Mouse (Mus musculus) embryonic facial prominence, embryonic 12.5 days (tissue): Measurements from ENCODE around the gene Nphs2. TPM values are rescaled to one million over a fixed set of nuclear protein-coding genes. Genes with fewer than 3 reads are reported as not detected.
A peak's percentile ranks its signal among the peaks of the same experiment; 100 is the strongest.
"Not testable (repeated sequence)": the region's sequence is repeated elsewhere in the genome, so short reads cannot be mapped to it uniquely, and the experiment has no call there.

Experiments used
- ATAC-seq: fragments of 200-750 bp; cut with Nextera tagmentation; 2 replicates; pipeline ENCODE4 v1.8.0; 2017; ENCODE audit not compliant: insufficient number of reproducible peaks, insufficient read depth, low FRiP score, low TSS enrichment
- H3K27ac ChIP-seq: fragments of 300-500 bp; sonication (generic); 2 replicates; pipeline ENCODE4 v1.5.1; 2016; ENCODE audit warnings: mild to moderate bottlenecking
- H3K27me3 ChIP-seq: fragments of 300-500 bp; sonication (generic); 2 replicates; pipeline ENCODE4 v1.6.1; 2016; ENCODE audit warnings: mild to moderate bottlenecking, moderate library complexity
- H3K36me3 ChIP-seq: fragments of 300-500 bp; sonication (generic); 2 replicates; pipeline ENCODE4 v1.6.1; 2016; ENCODE audit warnings: mild to moderate bottlenecking
- H3K4me1 ChIP-seq: fragments of 300-500 bp; sonication (generic); 2 replicates; pipeline ENCODE4 v1.6.1; 2016
- H3K4me2 ChIP-seq: fragments of 300-500 bp; sonication (generic); replicated peaks from 2 replicates; pipeline ENCODE4 v1.6.1; 2016; ENCODE audit warnings: mild to moderate bottlenecking, moderate library complexity
- H3K4me3 ChIP-seq: fragments of 300-500 bp; sonication (generic); 2 replicates; pipeline ENCODE4 v1.5.1; 2016; ENCODE audit warnings: mild to moderate bottlenecking
- H3K9ac ChIP-seq: fragments of 300-500 bp; sonication (generic); 2 replicates; pipeline ENCODE4 v1.6.1; 2016; ENCODE audit warnings: mild to moderate bottlenecking, moderate library complexity
- H3K9me3 ChIP-seq: fragments of 300-500 bp; sonication (generic); 2 replicates; pipeline ENCODE4 v1.6.1; 2016; ENCODE audit warnings: mild to moderate bottlenecking, moderate library complexity
- WGBS: fragments of 180-500 bp; shearing (Covaris S2); methylation state at CpG from one replicate; pipeline ENCODE4 v1.1.7; 2016; 5-methylcytosine and 5-hydroxymethylcytosine counted together
- polyA plus RNA-seq: library from polyadenylated mRNA; unstranded; fragments of >200 nt; fragmentation: Nextera tagmentation; extraction: Ambion mirVana; gene quantifications from 2 replicates; pipeline ENCODE4 v1.2.1, GENCODE M21; 2016

Nphs2 gene
- polyA plus RNA-seq = not detected in 2 replicates

DNA sequence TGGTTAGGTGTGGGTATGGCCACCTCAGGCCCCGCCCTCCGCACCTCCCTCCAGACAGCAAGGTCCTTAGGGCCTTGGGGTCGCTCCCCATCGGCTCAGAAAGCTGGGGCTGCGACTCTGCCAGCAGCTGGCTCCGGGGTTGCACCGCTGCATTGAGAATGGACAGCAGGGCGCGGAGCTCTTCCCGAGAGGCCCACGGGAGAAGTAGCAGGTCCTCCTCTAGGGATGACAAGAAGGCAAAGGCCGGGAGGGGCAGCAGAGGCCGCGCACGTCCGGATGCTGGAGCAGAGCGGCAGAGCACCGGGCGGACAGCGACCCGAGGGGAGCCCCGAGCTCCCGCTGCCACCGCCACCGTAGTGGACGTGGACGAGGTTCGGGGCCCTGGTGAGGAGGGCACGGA is at the start of gene Nphs2:
Gene Nphs2, plus strand, starts transcription at position 98 of the 400 bp plus-strand sequence.
- Histone ChIP-seq H3K9ac (no peak within 1 kb of the TSS), H3K27me3 (peaks cover 44% of the 10 kb centered on the region), H3K4me1 (peaks cover 6% of the 10 kb centered on the region; the same call in 1 of the 2 replicates), H3K4me3 (peak within 1 kb of the TSS; percentile 22), H3K4me2 (peak within 1 kb of the TSS; percentile 47), H3K27ac (no peak within 1 kb of the TSS), H3K9me3 (no peaks in the 10 kb centered on the region), H3K36me3 (no peaks in the 10 kb centered on the region)
- ATAC-seq = no peak
- 3% methylated on average over 29 of the region's 29 CpGs for WGBS

DNA sequence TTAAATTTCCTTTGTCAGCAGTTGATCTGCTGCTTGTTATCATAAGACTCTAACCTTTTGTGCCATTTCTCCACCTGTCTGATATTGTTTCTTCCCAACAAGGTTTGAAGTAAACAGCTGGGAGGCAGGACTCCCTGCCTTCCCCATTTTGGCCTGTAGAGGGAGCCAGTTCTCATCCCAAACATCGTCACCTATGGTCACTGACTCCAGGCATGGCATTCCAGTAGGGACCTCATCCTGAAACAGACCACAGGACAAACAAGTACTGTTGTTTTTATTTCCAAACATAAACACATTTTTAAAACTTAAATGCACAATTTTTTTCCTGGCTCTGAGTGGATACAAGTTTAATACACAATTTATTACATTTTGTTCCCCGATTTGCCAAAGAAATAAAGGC is 47.2 kb upstream of the Nphs2 start:
- no peaks in the 10 kb centered on the region for H3K27me3 ChIP-seq
- no peak for ATAC-seq
- WGBS = 48% methylated on average over 2 of the region's 2 CpGs
- H3K4me3 ChIP-seq = no peak overlapping the region
- no peaks in the 10 kb centered on the region for H3K9me3 ChIP-seq
- no peak overlapping the region for H3K9ac ChIP-seq
- H3K27ac ChIP-seq = no peak overlapping the region
- no peaks in the 10 kb centered on the region for H3K4me1 ChIP-seq
- H3K4me2 ChIP-seq = no peak overlapping the region
- H3K36me3 ChIP-seq = no peaks in the 10 kb centered on the region

GRCm38 (mm10) chr1:156263946-156264345 is 46.6 kb upstream of the Nphs2 start:
- Histone ChIP-seq H3K9me3 (no peaks in the 10 kb centered on the region), H3K9ac (no peak overlapping the region), H3K27me3 (no peaks in the 10 kb centered on the region), H3K4me1 (no peaks in the 10 kb centered on the region), H3K4me3 (no peak overlapping the region), H3K36me3 (no peaks in the 10 kb centered on the region), H3K4me2 (no peak overlapping the region), H3K27ac (no peak overlapping the region)
- no peak for ATAC-seq
- 82% methylated on average over 8 of the region's 8 CpGs for WGBS

DNA sequence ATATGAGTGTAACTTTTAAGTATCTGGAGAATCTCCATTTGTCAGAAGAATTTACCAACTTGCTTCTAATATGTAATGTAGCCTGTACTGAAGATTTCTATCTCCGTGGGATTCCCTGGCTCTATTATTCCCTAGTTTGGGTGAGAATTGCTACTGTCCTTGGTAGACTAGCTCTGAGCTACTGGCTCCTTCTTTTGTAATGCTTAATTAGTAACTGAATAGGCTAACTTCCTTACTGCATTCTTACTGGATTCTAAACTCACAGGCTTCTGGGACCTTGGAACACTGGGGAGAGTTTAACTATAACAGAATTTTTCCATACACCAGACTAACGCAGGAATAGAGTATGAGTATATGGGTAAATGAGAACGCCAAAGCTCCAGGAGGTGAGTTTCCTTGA is 42.0 kb upstream of the Nphs2 start:
- not testable (repeated sequence) for H3K27ac ChIP-seq, H3K9ac ChIP-seq, H3K9me3 ChIP-seq, H3K36me3 ChIP-seq, ATAC-seq, H3K4me3 ChIP-seq, H3K27me3 ChIP-seq, H3K4me2 ChIP-seq, H3K4me1 ChIP-seq
- WGBS = 26% methylated on average over 3 of the region's 3 CpGs

- Histone ChIP-seq H3K27ac (no peak overlapping the region), H3K4me3 (no peak overlapping the region), H3K36me3 (no peaks in the 10 kb centered on the region), H3K9ac (no peak overlapping the region), H3K27me3 (no peaks in the 10 kb centered on the region), H3K9me3 (no peaks in the 10 kb centered on the region), H3K4me1 (no peaks in the 10 kb centered on the region), H3K4me2 (no peak overlapping the region)
- WGBS = 81% methylated on average over 9 of the region's 9 CpGs
- ATAC-seq = no peak
These were observed 40.1 kb upstream of the Nphs2 start for GRCm38 (mm10) chr1:156270471-156270870.

GRCm38 (mm10) chr1:156271654-156272053 is 38.9 kb upstream of the Nphs2 start:
- H3K27me3 ChIP-seq = no peaks in the 10 kb centered on the region
- no peak for ATAC-seq
- no peak overlapping the region for H3K9ac ChIP-seq
- 35% methylated on average over 5 of the region's 5 CpGs for WGBS
- no peaks in the 10 kb centered on the region for H3K4me1 ChIP-seq
- H3K27ac ChIP-seq = no peak overlapping the region
- no peaks in the 10 kb centered on the region for H3K36me3 ChIP-seq
- H3K9me3 ChIP-seq = no peaks in the 10 kb centered on the region
- H3K4me3 ChIP-seq = no peak overlapping the region
- no peak overlapping the region for H3K4me2 ChIP-seq

GRCm38 (mm10) chr1:156273647-156274046 is 36.9 kb upstream of the Nphs2 start:
- Histone ChIP-seq H3K27me3 (no peaks in the 10 kb centered on the region), H3K36me3 (no peaks in the 10 kb centered on the region), H3K4me2 (no peak overlapping the region), H3K9ac (no peak overlapping the region), H3K9me3 (no peaks in the 10 kb centered on the region), H3K27ac (no peak overlapping the region), H3K4me3 (no peak overlapping the region), H3K4me1 (no peaks in the 10 kb centered on the region)
- ATAC-seq = no peak
- 57% methylated on average over 7 of the region's 7 CpGs for WGBS

DNA sequence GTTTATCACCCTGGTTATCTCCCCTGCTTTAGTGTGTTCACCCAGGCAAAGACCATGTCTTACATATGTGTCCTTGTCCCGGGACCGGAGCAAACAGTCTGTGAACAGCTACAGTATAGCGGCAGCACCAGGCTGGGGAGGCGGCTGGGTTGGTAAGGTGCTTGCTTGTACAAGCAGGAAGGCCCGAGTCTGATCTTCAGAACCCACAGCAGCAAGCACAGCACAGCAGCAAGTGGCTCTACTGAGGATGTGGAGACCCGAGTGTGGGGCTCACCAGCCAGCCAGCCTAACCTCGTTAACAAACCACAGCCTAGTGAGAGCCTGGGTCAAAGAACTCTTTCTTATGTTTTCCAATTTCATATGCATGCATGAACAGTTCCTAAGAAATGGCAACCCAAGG is 30.4 kb upstream of the Nphs2 start:
- Histone ChIP-seq H3K4me3 (no peak overlapping the region), H3K9me3 (no peaks in the 10 kb centered on the region), H3K27ac (no peak overlapping the region), H3K27me3 (no peaks in the 10 kb centered on the region), H3K4me1 (no peaks in the 10 kb centered on the region), H3K4me2 (no peak overlapping the region), H3K9ac (no peak overlapping the region), H3K36me3 (no peaks in the 10 kb centered on the region)
- no peak for ATAC-seq
- WGBS = 74% methylated on average over 7 of the region's 7 CpGs

DNA sequence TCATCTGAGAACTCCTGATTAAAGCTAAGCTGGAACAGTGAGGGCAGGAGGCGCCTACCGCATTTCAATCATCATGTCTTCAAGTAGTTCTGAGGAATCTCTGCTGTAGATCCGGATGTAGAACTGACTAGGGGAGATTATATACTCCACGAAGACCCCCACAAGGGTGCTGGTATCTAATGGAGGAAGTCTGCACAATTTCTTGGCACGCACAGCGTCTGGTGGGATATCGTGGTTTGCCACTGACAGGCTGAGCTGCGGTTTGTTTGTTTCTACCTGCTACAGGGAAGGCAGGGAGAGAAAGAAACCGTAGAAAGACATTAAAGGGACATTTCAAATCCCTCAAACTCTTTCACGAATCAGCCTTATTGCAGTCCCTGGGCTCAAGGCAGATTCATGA is 26.3 kb upstream of the Nphs2 start:
- no peaks in the 10 kb centered on the region for H3K27me3 ChIP-seq
- H3K4me1 ChIP-seq = no peaks in the 10 kb centered on the region
- no peak overlapping the region for H3K9ac ChIP-seq
- no peak for ATAC-seq
- no peaks in the 10 kb centered on the region for H3K9me3 ChIP-seq
- no peaks in the 10 kb centered on the region for H3K36me3 ChIP-seq
- H3K4me2 ChIP-seq = no peak overlapping the region
- no peak overlapping the region for H3K4me3 ChIP-seq
- 74% methylated on average over 10 of the region's 10 CpGs for WGBS
- no peak overlapping the region for H3K27ac ChIP-seq

GRCm38 (mm10) chr1:156284851-156285540 is 25.5 kb upstream of the Nphs2 start:
- Histone ChIP-seq H3K9me3 (no peaks in the 10 kb centered on the region), H3K27ac (no peak overlapping the region), H3K9ac (no peak overlapping the region), H3K4me3 (no peak overlapping the region), H3K4me2 (no peak overlapping the region), H3K4me1 (no peaks in the 10 kb centered on the region), H3K27me3 (no peaks in the 10 kb centered on the region), H3K36me3 (no peaks in the 10 kb centered on the region)
- no peak for ATAC-seq
- 45% methylated on average over 9 of the region's 9 CpGs for WGBS

DNA sequence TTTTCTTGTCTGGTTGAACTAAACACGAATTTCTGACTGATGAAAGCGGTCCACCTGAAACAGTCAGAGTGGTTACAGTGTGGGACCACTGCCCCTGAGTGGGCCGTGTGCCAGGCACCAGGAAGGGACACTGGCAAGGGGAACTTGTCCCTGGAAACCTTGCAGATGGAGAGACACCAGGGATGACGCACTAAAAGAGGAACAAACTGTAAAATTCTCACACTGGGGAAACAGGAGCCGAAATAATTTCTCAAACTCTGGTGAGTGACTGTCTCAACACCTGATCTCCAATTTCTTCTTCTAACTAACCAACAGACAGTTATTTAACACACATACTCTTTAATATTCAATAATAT is 25.0 kb upstream of the Nphs2 start:
- Histone ChIP-seq H3K4me2 (no peak overlapping the region), H3K4me3 (no peak overlapping the region), H3K27me3 (no peaks in the 10 kb centered on the region), H3K36me3 (no peaks in the 10 kb centered on the region), H3K4me1 (no peaks in the 10 kb centered on the region), H3K27ac (no peak overlapping the region), H3K9ac (no peak overlapping the region), H3K9me3 (no peaks in the 10 kb centered on the region)
- 83% methylated on average over 5 of the region's 5 CpGs for WGBS
- ATAC-seq = no peak

DNA sequence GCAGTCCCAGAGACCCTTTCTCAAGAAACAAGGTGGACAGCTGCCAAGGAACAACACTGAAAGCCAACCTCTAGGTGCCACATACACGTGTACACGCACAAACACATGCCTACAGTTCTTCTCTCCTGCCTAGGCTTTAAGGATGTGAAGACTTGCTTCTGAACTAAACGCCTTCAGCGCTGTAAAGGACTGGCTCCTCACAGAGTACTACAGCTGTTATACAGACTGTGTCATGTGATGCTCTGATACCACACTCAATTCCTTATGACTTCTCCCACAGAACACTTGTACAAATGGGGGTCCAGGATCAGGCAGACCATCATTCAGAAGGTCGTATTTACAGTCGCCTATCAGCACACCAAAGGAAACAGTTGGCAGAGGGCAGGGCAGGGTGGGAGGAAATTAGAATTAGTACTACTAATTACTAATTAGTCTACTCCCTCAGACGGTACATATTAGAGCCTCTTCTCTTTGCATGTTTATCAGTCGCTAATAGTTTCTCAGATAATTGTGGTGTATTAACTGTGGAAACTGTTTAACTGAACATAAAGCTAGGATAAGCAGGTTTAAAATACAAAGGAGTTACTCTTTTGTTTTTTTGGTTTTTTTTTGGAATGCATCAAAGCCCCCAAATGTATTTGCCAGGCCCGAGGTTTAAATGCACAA is 21.8 kb upstream of the Nphs2 start:
- H3K4me2 ChIP-seq = no peak overlapping the region
- no peak overlapping the region for H3K27ac ChIP-seq
- no peaks in the 10 kb centered on the region for H3K27me3 ChIP-seq
- no peak overlapping the region for H3K4me3 ChIP-seq
- 77% methylated on average over 9 of the region's 9 CpGs for WGBS
- no peak for ATAC-seq
- no peaks in the 10 kb centered on the region for H3K4me1 ChIP-seq
- H3K9me3 ChIP-seq = no peaks in the 10 kb centered on the region
- no peak overlapping the region for H3K9ac ChIP-seq
- no peaks in the 10 kb centered on the region for H3K36me3 ChIP-seq
